Mouse (Mus musculus): Measurements from ENCODE around the gene Tmem151b. TPM values are rescaled to one million over a fixed set of nuclear protein-coding genes. Genes with fewer than 3 reads are reported as not detected.

Tmem151b gene
- polyA plus RNA-seq (2014; fragmentation: Nextera tagmentation; extraction: Ambion mirVana): 0.47 and 0.55 TPM in 2 replicates

GRCm38 (mm10) chr17:45549617-45550181, at the start of gene Tmem151b:
Tmem151b (minus strand) TSS chr17:45549677.
- under 1% methylated on average over 16 of the region's 29 CpGs for WGBS
- Histone ChIP-seq H3K27me3 (ENCODE audit: control insufficient read depth, insufficient read depth, low read length) (peaks cover 70% of the 10 kb centered on the region), H3K36me3 (ENCODE audit: control insufficient read depth, insufficient read depth, low read length) (no peaks in the 10 kb centered on the region), H3K4me3 (ENCODE audit: control insufficient read depth in 1 of 2, insufficient read depth in 1 of 2, low read depth in 1 of 2, low read length in 2 of 2) (peak within 1 kb of the TSS; percentile 50 to 66), H3K4me1 (ENCODE audit: control insufficient read depth in 2 of 2, insufficient read depth in 2 of 2, low read length in 2 of 2) (peaks cover 3 to 27% of the 10 kb centered on the region in 2 experiments), H3K27ac (replicated peaks in 1 of 2; ENCODE audit: control insufficient read depth in 1 of 2, insufficient read depth in 1 of 2, low read depth in 2 of 2, low read length in 2 of 2) (no peak within 1 kb of the TSS), H3K4me2 (ENCODE audit: low read length) (peak within 1 kb of the TSS; percentile 98), H3K9ac (ENCODE audit: low read length) (peak within 1 kb of the TSS; percentile 76), H3K9me3 (ENCODE audit: control insufficient read depth, low read length) (no peaks in the 10 kb centered on the region)
- no peak for ATAC-seq (ENCODE audit: insufficient number of reproducible peaks, insufficient read depth, low FRiP score, low read depth)

- H3K9me3 ChIP-seq (ENCODE audit: control insufficient read depth, low read length): no peaks in the 10 kb centered on the region
- H3K27me3 ChIP-seq (ENCODE audit: control insufficient read depth, insufficient read depth, low read length): no peaks in the 10 kb centered on the region
- ATAC-seq (ENCODE audit: insufficient number of reproducible peaks, insufficient read depth, low FRiP score, low read depth): no peak
- H3K4me2 ChIP-seq (ENCODE audit: low read length): peak overlapping the region; percentile 80
- H3K4me3 ChIP-seq (ENCODE audit: control insufficient read depth in 1 of 2, insufficient read depth in 1 of 2, low read depth in 1 of 2, low read length in 2 of 2): peak overlapping the region in 1 of 2 experiments; percentile 44; a peak in 2 of 4 replicates
- no peaks in the 10 kb centered on the region for H3K36me3 ChIP-seq (ENCODE audit: control insufficient read depth, insufficient read depth, low read length)
- H3K27ac ChIP-seq (replicated peaks in 1 of 2; ENCODE audit: control insufficient read depth in 1 of 2, insufficient read depth in 1 of 2, low read depth in 2 of 2, low read length in 2 of 2): no peak overlapping the region
- H3K9ac ChIP-seq (ENCODE audit: low read length): peak overlapping the region; percentile 69; the same call in 1 of the 2 replicates
- H3K4me1 ChIP-seq (ENCODE audit: control insufficient read depth in 2 of 2, insufficient read depth in 2 of 2, low read length in 2 of 2): peaks cover 36 to 54% of the 10 kb centered on the region in 2 experiments
- 55% methylated on average over 3 of the region's 3 CpGs for WGBS
These were observed 49.4 kb upstream of the Tmem151b start for GRCm38 (mm10) chr17:45598891-45599290.

GRCm38 (mm10) chr17:45598376-45598775, 48.9 kb upstream of the Tmem151b start:
- H3K4me1 ChIP-seq (ENCODE audit: control insufficient read depth in 2 of 2, insufficient read depth in 2 of 2, low read length in 2 of 2): peaks cover 40 to 58% of the 10 kb centered on the region in 2 experiments
- WGBS: 95% methylated on average over 2 of the region's 2 CpGs
- H3K9me3 ChIP-seq (ENCODE audit: control insufficient read depth, low read length): no peaks in the 10 kb centered on the region
- no peaks in the 10 kb centered on the region for H3K36me3 ChIP-seq (ENCODE audit: control insufficient read depth, insufficient read depth, low read length)
- no peak overlapping the region for H3K9ac ChIP-seq (ENCODE audit: low read length)
- no peaks in the 10 kb centered on the region for H3K27me3 ChIP-seq (ENCODE audit: control insufficient read depth, insufficient read depth, low read length)
- no peak overlapping the region for H3K4me3 ChIP-seq (ENCODE audit: control insufficient read depth in 1 of 2, insufficient read depth in 1 of 2, low read depth in 1 of 2, low read length in 2 of 2)
- H3K27ac ChIP-seq (replicated peaks in 1 of 2; ENCODE audit: control insufficient read depth in 1 of 2, insufficient read depth in 1 of 2, low read depth in 2 of 2, low read length in 2 of 2): no peak overlapping the region
- H3K4me2 ChIP-seq (ENCODE audit: low read length): no peak overlapping the region
- no peak for ATAC-seq (ENCODE audit: insufficient number of reproducible peaks, insufficient read depth, low FRiP score, low read depth)

- Histone ChIP-seq H3K4me3 (ENCODE audit: control insufficient read depth in 1 of 2, insufficient read depth in 1 of 2, low read depth in 1 of 2, low read length in 2 of 2) (no peak overlapping the region), H3K9ac (ENCODE audit: low read length) (no peak overlapping the region), H3K27me3 (ENCODE audit: control insufficient read depth, insufficient read depth, low read length) (no peaks in the 10 kb centered on the region), H3K4me2 (ENCODE audit: low read length) (no peak overlapping the region), H3K27ac (replicated peaks in 1 of 2; ENCODE audit: control insufficient read depth in 1 of 2, insufficient read depth in 1 of 2, low read depth in 2 of 2, low read length in 2 of 2) (no peak overlapping the region), H3K4me1 (ENCODE audit: control insufficient read depth in 2 of 2, insufficient read depth in 2 of 2, low read length in 2 of 2) (peaks cover 46 to 64% of the 10 kb centered on the region in 2 experiments), H3K36me3 (ENCODE audit: control insufficient read depth, insufficient read depth, low read length) (no peaks in the 10 kb centered on the region), H3K9me3 (ENCODE audit: control insufficient read depth, low read length) (no peaks in the 10 kb centered on the region)
- 53% methylated on average over 3 of the region's 3 CpGs for WGBS
- ATAC-seq (ENCODE audit: insufficient number of reproducible peaks, insufficient read depth, low FRiP score, low read depth): no peak
These were observed 48.3 kb upstream of the Tmem151b start for GRCm38 (mm10) chr17:45597787-45598186.

- peaks cover 52 to 68% of the 10 kb centered on the region in 2 experiments for H3K4me1 ChIP-seq (ENCODE audit: control insufficient read depth in 2 of 2, insufficient read depth in 2 of 2, low read length in 2 of 2)
- peak overlapping the region; percentile 9 to 69; a peak in 3 of 4 replicates for H3K27ac ChIP-seq (replicated peaks in 1 of 2; ENCODE audit: control insufficient read depth in 1 of 2, insufficient read depth in 1 of 2, low read depth in 2 of 2, low read length in 2 of 2)
- no peaks in the 10 kb centered on the region for H3K36me3 ChIP-seq (ENCODE audit: control insufficient read depth, insufficient read depth, low read length)
- H3K4me2 ChIP-seq (ENCODE audit: low read length): 0 out of 2 replicates have a peak overlapping the region, but pooled peaks have one; percentile 11
- ATAC-seq (ENCODE audit: insufficient number of reproducible peaks, insufficient read depth, low FRiP score, low read depth): peak; percentile 34; the same call in 1 of the 2 replicates
- 32% methylated on average over 11 of the region's 11 CpGs for WGBS
- H3K9ac ChIP-seq (ENCODE audit: low read length): no peak overlapping the region; the same call in 1 of the 2 replicates
- H3K9me3 ChIP-seq (ENCODE audit: control insufficient read depth, low read length): no peaks in the 10 kb centered on the region
- no peaks in the 10 kb centered on the region for H3K27me3 ChIP-seq (ENCODE audit: control insufficient read depth, insufficient read depth, low read length)
- H3K4me3 ChIP-seq (ENCODE audit: control insufficient read depth in 1 of 2, insufficient read depth in 1 of 2, low read depth in 1 of 2, low read length in 2 of 2): no peak overlapping the region
These were observed 47.3 kb upstream of the Tmem151b start for GRCm38 (mm10) chr17:45596631-45597396.

GRCm38 (mm10) chr17:45595736-45596390, 46.4 kb upstream of the Tmem151b start:
- peak overlapping the region; percentile 99 for H3K4me2 ChIP-seq (ENCODE audit: low read length)
- H3K4me1 ChIP-seq (ENCODE audit: control insufficient read depth in 2 of 2, insufficient read depth in 2 of 2, low read length in 2 of 2): peaks cover 48 to 65% of the 10 kb centered on the region in 2 experiments
- H3K27ac ChIP-seq (replicated peaks in 1 of 2; ENCODE audit: control insufficient read depth in 1 of 2, insufficient read depth in 1 of 2, low read depth in 2 of 2, low read length in 2 of 2): peak overlapping the region; percentile 3 to 69; a peak in 2 of 4 replicates
- no peaks in the 10 kb centered on the region for H3K36me3 ChIP-seq (ENCODE audit: control insufficient read depth, insufficient read depth, low read length)
- no peaks in the 10 kb centered on the region for H3K27me3 ChIP-seq (ENCODE audit: control insufficient read depth, insufficient read depth, low read length)
- peak overlapping the region; percentile 68 for H3K4me3 ChIP-seq (ENCODE audit: control insufficient read depth in 1 of 2, insufficient read depth in 1 of 2, low read depth in 1 of 2, low read length in 2 of 2)
- peak; percentile 0; the same call in 1 of the 2 replicates for ATAC-seq (ENCODE audit: insufficient number of reproducible peaks, insufficient read depth, low FRiP score, low read depth)
- H3K9me3 ChIP-seq (ENCODE audit: control insufficient read depth, low read length): no peaks in the 10 kb centered on the region
- WGBS: 13% methylated on average over 23 of the region's 23 CpGs
- peak overlapping the region; percentile 82 for H3K9ac ChIP-seq (ENCODE audit: low read length)

Data from heart, embryonic 14.5 days (tissue).